Mouse (Mus musculus) cerebellum, adult 2 months (tissue): ENCODE measurements around the gene Uck2.

Experiments used
- CTCF ChIP-seq: fragments of 200-500 bp; IDR thresholded peaks from 2 replicates; pipeline ENCODE4 v1.5.1; 2011; ENCODE audit warnings: low read depth, mild to moderate bottlenecking, control low read depth, low read length, moderate library complexity, borderline replicate concordance; ENCODE audit not compliant: insufficient read depth
- POLR2A ChIP-seq: fragments of 200-500 bp; IDR thresholded peaks from 2 replicates; pipeline ENCODE4 v1.6.1; 2011; ENCODE audit warnings: low read length, control low read depth, borderline replicate concordance; ENCODE audit not compliant: insufficient read depth

GRCm38 (mm10) chr1:167292447-167292846 is 7.3 kb upstream of the Uck2 start:
- TF ChIP-seq CTCF (no peak), POLR2A (no peak)
